Mouse (Mus musculus): ENCODE measurements around the gene Gm20388.

Gm20388 gene

GRCm38 (mm10) chr8:124260371-124260770 is 4349.7 kb downstream of the Gm20388 start:
- DNase-seq = no peak

GRCm38 (mm10) chr8:124263058-124263457 is 4352.4 kb downstream of the Gm20388 start:
- DNase-seq = no peak

- no peak for DNase-seq
These were observed 4353.4 kb downstream of the Gm20388 start for GRCm38 (mm10) chr8:124264032-124264431.

- no peak for DNase-seq
These were observed 4354.0 kb downstream of the Gm20388 start for GRCm38 (mm10) chr8:124264671-124265070.

GRCm38 (mm10) chr8:124265130-124265529 is 4354.5 kb downstream of the Gm20388 start:
- DNase-seq = no peak

- peak; percentile 38 to 48 for DNase-seq
These were observed 4355.2 kb downstream of the Gm20388 start for GRCm38 (mm10) chr8:124265798-124266197.

- no peak for DNase-seq
These were observed 4356.6 kb downstream of the Gm20388 start for GRCm38 (mm10) chr8:124267206-124267605.

GRCm38 (mm10) chr8:124270504-124270903 is 4359.9 kb downstream of the Gm20388 start:
- DNase-seq = no peak

- peak; percentile 28 to 45 for DNase-seq
These were observed 4360.3 kb downstream of the Gm20388 start for GRCm38 (mm10) chr8:124270904-124271303.

- DNase-seq = peak in 1 of 2 experiments; percentile 41
These were observed 4360.9 kb downstream of the Gm20388 start for GRCm38 (mm10) chr8:124271518-124271917.

GRCm38 (mm10) chr8:124272792-124273191 is 4362.2 kb downstream of the Gm20388 start:
- no peak for DNase-seq

- peak; percentile 64 to 65 for DNase-seq
These were observed 4363.1 kb downstream of the Gm20388 start for GRCm38 (mm10) chr8:124273606-124274218.

GRCm38 (mm10) chr8:124274441-124275120 is 4363.9 kb downstream of the Gm20388 start:
- no peak for DNase-seq

GRCm38 (mm10) chr8:124275377-124276071 is 4364.9 kb downstream of the Gm20388 start:
- no peak for DNase-seq

- no peak for DNase-seq
These were observed 4367.6 kb downstream of the Gm20388 start for GRCm38 (mm10) chr8:124277951-124278910.

- DNase-seq = no peak
These were observed 4368.5 kb downstream of the Gm20388 start for GRCm38 (mm10) chr8:124278956-124279689.

GRCm38 (mm10) chr8:124279690-124279985 is 4369.0 kb downstream of the Gm20388 start:
- DNase-seq = no peak

- DNase-seq = peak in 1 of 2 experiments; percentile 18
These were observed 4371.3 kb downstream of the Gm20388 start for GRCm38 (mm10) chr8:124281700-124282541.

GRCm38 (mm10) chr8:124282878-124283630 is 4372.4 kb downstream of the Gm20388 start:
- DNase-seq = no peak

- DNase-seq = no peak
These were observed 4373.1 kb downstream of the Gm20388 start for GRCm38 (mm10) chr8:124283644-124284332.

Data from B cell, adult 2 months (primary cell).